Mouse (Mus musculus) regulatory T cell (primary cell): ENCODE measurements around the gene Bcl9.

Experiments
- in situ Hi-C: fragments of 300-600 bp; cut with MboI, MseI; formaldehyde crosslinking; loops from one replicate; pipeline ENCODE4 v1.15.1; 2025; ENCODE audit warnings: high pct_unique_total_duplicates

Bcl9 gene

GRCm38 (mm10) chr3:97237403-97237802 lies 60.3 kb downstream of the Bcl9 start:
- in situ Hi-C loops: no loop called here

- in situ Hi-C loops: no loop called here
These were observed 62.9 kb downstream of the Bcl9 start for GRCm38 (mm10) chr3:97234797-97235196.

DNA sequence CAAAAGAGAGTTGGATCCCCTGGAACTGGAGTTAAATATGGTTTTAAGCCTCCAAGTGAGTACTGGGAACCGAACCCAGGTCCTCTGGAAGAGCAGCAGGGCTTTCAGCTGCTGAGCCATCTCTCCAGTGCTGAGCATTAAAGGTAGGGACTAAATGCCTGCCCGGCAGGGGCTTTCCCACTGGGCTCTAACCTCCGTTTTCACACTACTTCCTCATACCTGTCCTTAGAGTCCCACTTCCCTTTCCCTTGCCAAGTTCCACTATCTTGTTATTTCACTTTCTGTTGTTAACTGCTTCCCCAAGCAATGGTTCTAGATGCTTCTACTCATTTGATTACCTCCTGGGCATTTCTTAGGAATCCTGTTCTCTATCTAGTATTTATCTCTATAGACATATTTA lies 65.4 kb downstream of the Bcl9 start:
- in situ Hi-C loops: no loop called here

- in situ Hi-C loops: no loop called here
These were observed 65.9 kb downstream of the Bcl9 start for GRCm38 (mm10) chr3:97231857-97232256.

DNA sequence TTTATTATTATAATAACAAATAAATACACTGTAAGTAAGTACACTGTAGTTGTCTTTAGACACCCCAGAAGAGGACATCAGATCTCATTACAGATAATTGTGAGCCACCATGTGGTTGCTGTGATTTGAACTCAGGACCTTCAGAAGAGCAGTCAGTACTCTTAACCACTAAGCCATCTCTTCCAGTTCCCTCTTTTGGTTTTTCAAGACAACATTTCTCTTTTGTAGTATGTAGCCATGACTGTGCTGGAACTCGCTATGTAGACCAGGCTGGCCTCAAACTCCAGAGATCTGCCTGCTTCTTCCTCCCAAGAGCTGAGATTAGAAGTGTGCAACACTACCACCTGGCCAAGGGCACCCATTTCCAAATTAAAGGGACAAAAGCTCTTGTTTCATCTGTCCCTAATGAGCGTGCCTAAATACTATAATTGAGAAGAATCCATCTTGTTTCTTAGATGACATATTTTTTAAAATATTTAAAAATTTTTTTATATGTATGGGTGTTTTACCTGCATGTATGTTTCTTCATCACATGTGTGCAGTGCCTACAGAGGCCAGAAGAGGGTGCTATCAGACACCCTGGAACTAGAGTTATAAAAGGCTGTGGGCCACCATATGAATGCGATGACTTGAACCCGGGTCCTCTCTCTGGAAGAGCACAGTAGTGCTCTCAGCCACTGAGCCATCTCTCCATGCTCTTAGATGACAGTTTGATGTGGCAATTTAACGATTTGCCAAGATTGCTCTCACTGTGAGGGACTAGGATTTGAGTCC lies 66.9 kb downstream of the Bcl9 start:
- in situ Hi-C loops: no loop called here

GRCm38 (mm10) chr3:97228457-97228856 lies 69.3 kb downstream of the Bcl9 start:
- in situ Hi-C loops: loop anchor here (5.0 kb wide), 2 partner anchors 61 to 69 kb away; partner anchors contain the start of gene Bcl9

DNA sequence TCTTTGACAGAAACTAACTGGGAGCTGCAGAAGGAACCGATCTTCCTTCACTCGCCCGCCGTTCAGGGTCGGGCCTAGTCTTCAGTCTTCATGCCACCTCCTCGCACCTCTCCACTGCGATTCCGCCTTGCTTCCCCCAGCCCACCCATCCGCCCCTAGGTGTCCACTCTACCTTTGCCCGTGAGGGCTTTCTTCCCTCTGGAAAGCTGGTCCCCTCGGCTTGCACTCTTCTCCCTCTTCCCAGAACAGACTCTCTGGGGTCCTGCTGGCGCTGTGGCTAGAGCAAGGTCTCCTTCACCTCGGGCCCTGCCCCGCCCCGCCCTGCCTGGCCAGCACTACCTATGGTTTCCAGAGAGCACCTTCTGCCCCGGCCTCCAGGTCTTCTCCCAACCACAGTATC lies 69.7 kb downstream of the Bcl9 start:
- in situ Hi-C loops: loop anchor here (5.0 kb wide), 2 partner anchors 61 to 69 kb away; partner anchors contain the start of gene Bcl9

DNA sequence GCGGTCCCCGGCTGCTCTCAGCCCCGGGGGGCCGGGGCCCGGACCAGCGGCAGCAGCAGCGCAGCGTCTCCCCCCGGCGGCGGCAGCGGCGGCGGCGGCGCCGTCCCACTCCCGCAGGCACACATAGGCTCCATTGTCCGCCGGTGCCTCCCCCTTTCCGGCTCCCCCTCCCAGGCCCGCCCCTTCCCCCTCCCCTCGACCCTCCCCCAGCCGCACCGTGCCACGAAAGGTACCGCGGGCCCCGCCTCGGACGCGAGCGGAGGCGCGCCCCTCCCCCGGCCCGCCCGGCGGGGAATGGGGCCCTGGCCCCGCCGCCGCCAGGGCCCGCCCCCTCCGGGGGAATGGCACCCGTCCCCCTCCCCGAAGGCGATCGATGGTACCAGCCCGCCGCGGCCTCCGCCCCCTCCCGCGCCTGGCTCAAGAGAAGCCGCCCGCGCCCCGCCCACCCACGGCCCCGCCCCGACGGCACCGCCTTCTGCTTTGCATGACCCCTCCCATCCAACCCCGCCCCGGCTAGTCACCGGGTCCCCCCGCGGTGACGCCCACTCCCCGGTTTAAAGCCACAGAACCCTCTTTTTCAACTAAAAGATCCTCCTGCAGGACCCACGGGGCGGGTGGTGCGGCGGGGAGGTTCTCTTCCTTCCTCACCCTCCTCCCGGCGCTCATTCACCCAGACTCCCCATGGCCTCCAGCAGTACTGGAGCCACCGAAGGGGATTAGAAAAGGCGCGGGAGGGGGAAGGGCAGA lies 70.3 kb downstream of the Bcl9 start:
- in situ Hi-C loops: loop anchor here (5.0 kb wide), 2 partner anchors 60 to 70 kb away; partner anchors contain the start of gene Bcl9

- in situ Hi-C loops: loop anchor here (5.0 kb wide), 2 partner anchors 59 to 71 kb away; partner anchors contain the start of gene Bcl9
These were observed 71.0 kb downstream of the Bcl9 start for GRCm38 (mm10) chr3:97226719-97227118.

GRCm38 (mm10) chr3:97225231-97225630 lies 72.5 kb downstream of the Bcl9 start:
- in situ Hi-C loops: loop anchor here (5.0 kb wide), 2 partner anchors 58 to 72 kb away; partner anchors contain the start of gene Bcl9

DNA sequence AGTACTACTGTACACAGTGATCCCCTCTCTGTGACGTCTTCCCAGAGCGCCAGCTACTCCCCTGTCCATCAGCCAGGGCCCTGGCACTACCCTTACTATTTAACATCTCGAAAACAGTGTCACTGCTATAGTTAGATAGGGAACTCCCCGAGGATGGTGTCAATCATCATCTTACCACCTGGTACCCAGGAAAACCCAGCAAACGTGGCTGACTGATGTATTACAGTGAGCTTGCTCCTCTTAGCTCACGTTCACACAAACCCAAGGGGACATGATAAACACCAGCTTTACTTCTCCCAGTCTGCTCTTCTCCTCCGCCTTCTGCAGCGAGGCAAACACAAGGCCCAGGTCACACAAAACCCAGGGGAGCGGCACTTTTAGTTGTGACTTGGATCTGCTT lies 74.5 kb downstream of the Bcl9 start:
- in situ Hi-C loops: no loop called here

- in situ Hi-C loops: no loop called here
These were observed 82.2 kb downstream of the Bcl9 start for GRCm38 (mm10) chr3:97215526-97215925.

DNA sequence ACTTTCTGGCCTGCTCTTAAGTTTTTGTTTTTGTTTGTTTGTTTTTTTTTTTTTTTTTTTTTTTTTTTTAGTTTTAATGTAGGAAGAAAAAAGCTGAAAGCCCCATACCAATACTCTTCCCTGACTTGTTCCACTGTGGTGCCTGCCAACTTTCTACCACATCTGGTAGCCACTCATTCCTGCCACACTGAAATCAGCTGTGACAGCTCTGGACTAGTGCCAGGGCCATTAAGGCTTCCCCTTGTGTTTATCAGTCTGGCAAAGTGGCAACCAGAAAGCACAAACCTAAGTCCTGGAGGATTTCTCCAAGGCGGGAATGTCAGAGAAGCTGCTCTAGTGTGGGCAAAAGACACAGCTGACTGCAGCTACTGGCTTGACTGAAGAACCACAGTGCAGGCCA lies 83.3 kb downstream of the Bcl9 start:
- in situ Hi-C loops: no loop called here

GRCm38 (mm10) chr3:97213871-97214270 lies 83.8 kb downstream of the Bcl9 start:
- in situ Hi-C loops: no loop called here

- in situ Hi-C loops: no loop called here
These were observed 86.5 kb downstream of the Bcl9 start for GRCm38 (mm10) chr3:97211177-97211576.

GRCm38 (mm10) chr3:97209351-97209750 lies 88.4 kb downstream of the Bcl9 start:
- in situ Hi-C loops: no loop called here

- in situ Hi-C loops: no loop called here
These were observed 91.2 kb downstream of the Bcl9 start for GRCm38 (mm10) chr3:97206521-97206920.

DNA sequence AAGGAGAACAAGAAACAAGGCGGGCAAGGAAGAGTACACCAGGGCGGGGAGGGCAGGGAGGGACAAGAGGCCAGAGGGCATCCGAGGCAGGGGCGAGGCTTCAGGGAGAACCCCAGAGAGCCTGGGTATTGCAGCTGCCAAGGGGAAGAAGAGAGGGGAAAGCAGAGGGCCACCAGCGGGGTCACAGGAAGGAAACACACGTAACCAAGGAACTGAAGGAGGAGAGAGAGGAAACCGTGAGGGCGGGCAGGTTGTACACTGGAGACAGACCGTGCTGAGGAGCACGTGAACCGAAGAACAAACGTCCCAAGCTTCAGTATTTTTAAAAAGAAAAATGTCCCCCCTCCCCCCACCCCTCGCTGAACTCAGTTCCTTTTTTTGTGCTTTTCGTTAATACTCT lies 93.8 kb downstream of the Bcl9 start:
- in situ Hi-C loops: no loop called here

DNA sequence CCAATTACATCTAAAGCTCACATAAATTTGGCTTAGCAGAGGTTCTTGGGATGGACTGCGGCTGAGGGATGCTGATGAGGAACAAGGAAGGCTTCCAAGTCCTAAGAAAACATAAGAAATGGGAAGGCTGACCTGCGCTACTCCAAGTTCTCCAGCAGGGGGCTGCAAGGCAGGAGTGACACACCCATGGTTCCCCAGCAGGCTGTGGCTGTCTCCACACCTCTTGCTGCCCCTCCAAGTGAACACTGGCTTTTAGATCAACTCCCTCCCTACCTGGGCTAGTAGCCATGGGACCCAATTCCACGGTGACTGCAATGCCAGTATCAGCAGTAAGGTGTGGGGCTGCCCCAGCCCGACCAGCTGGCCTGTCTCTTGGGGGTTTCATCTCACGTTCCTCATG lies 95.8 kb downstream of the Bcl9 start:
- in situ Hi-C loops: no loop called here

GRCm38 (mm10) chr3:97199261-97199660 lies 98.5 kb downstream of the Bcl9 start:
- in situ Hi-C loops: no loop called here

- in situ Hi-C loops: no loop called here
These were observed 101.1 kb downstream of the Bcl9 start for GRCm38 (mm10) chr3:97196571-97196970.

DNA sequence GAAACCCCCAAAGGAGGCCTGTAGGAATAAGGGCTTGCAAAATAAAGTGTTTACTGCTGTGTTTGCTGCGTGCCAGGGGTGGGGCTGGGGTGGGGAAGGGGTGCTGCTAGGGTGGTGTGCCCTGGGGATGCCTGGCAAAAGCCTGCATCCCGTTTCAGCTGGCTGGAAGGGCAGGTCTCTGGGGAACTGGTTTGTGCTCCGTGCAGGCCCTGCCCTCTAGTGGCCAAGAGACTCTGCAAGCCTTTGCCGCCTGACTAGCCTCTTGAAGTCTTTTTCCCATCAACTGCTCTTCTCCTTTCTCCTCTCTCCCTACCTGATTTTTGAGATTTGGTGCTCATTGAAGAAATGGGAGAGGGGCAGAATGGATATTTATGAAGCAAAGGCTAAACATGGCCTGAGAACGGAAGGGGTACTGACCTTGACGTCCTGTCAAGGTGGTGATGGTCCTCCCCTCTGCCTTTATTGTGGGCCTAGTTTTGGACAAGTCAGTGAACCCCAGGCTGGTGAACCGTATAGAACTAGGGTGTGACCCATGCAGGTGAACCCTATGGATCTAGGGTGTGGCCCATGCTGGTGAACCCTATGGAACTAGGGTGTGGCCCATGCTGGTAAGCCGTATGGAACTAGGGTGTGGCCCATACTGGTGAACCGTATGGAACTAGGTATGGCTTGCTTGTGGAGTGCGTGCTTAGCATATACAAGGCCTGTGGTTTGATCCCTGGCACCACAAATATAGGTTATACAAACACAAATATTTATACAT lies 112.4 kb downstream of the Bcl9 start:
- in situ Hi-C loops: loop anchor here (5.0 kb wide), 1 partner anchor 248 kb away; no protein-coding TSS in a partner anchor
